Mouse (Mus musculus): ENCODE measurements around the gene Notch2. TPM values are rescaled to one million over a fixed set of nuclear protein-coding genes. Genes with fewer than 3 reads are reported as not detected.

Notch2 gene
- polyA plus RNA-seq, 1 experiment from 2014 or later: 27.8 TPM

GRCm38 (mm10) chr3:98003558-98003957 lies 9.8 kb upstream of the Notch2 start:
- Histone ChIP-seq H3K4me1 (ENCODE audit: control insufficient read depth, insufficient read depth, low read length) (no peaks in the 10 kb centered on the region), H3K27me3 (ENCODE audit: control insufficient read depth, insufficient read depth, low read length) (no peaks in the 10 kb centered on the region), H3K4me2 (ENCODE audit: low read depth, low read length) (no peak overlapping the region), H3K9ac (replicated peaks; ENCODE audit: low read length) (no peak overlapping the region), H3K9me3 (replicated peaks; ENCODE audit: control insufficient read depth, low read length) (no peaks in the 10 kb centered on the region), H3K4me3 (ENCODE audit: low read depth, low read length) (no peak overlapping the region), H3K36me3 (replicated peaks; ENCODE audit: control insufficient read depth, insufficient read depth, low read depth, low read length) (no peaks in the 10 kb centered on the region), H3K27ac (replicated peaks; ENCODE audit: low read depth, low read length) (no peak overlapping the region)
- ATAC-seq (replicated peaks; ENCODE audit: insufficient number of reproducible peaks, low FRiP score, low TSS enrichment, low read depth) (no peak), DNase-seq (ENCODE audit: low spot score) (no peak)
- WGBS: 90% methylated on average over 4 of the region's 4 CpGs

- H3K4me3 ChIP-seq (ENCODE audit: low read depth, low read length): no peak overlapping the region
- no peak overlapping the region for H3K27ac ChIP-seq (replicated peaks; ENCODE audit: low read depth, low read length)
- H3K36me3 ChIP-seq (replicated peaks; ENCODE audit: control insufficient read depth, insufficient read depth, low read depth, low read length): no peaks in the 10 kb centered on the region
- H3K9me3 ChIP-seq (replicated peaks; ENCODE audit: control insufficient read depth, low read length): no peaks in the 10 kb centered on the region
- ATAC-seq (replicated peaks; ENCODE audit: insufficient number of reproducible peaks, low FRiP score, low TSS enrichment, low read depth): no peak
- DNase-seq (ENCODE audit: low spot score): no peak
- H3K27me3 ChIP-seq (ENCODE audit: control insufficient read depth, insufficient read depth, low read length): no peaks in the 10 kb centered on the region
- H3K4me1 ChIP-seq (ENCODE audit: control insufficient read depth, insufficient read depth, low read length): no peaks in the 10 kb centered on the region
- H3K9ac ChIP-seq (replicated peaks; ENCODE audit: low read length): no peak overlapping the region
- 70% methylated on average over 3 of the region's 3 CpGs for WGBS
- H3K4me2 ChIP-seq (ENCODE audit: low read depth, low read length): no peak overlapping the region
Measured at GRCm38 (mm10) chr3:98004231-98004630, 9.1 kb upstream of the Notch2 start.

GRCm38 (mm10) chr3:98005306-98005705 lies 8.0 kb upstream of the Notch2 start:
- no peak for ATAC-seq (replicated peaks; ENCODE audit: insufficient number of reproducible peaks, low FRiP score, low TSS enrichment, low read depth)
- no peaks in the 10 kb centered on the region for H3K4me1 ChIP-seq (ENCODE audit: control insufficient read depth, insufficient read depth, low read length)

GRCm38 (mm10) chr3:98006046-98006691 lies 7.2 kb upstream of the Notch2 start:
- ATAC-seq (replicated peaks; ENCODE audit: insufficient number of reproducible peaks, low FRiP score, low TSS enrichment, low read depth) (no peak), DNase-seq (ENCODE audit: low spot score) (no peak)
- H3K36me3 ChIP-seq (replicated peaks; ENCODE audit: control insufficient read depth, insufficient read depth, low read depth, low read length): no peaks in the 10 kb centered on the region
- no peak overlapping the region for H3K27ac ChIP-seq (replicated peaks; ENCODE audit: low read depth, low read length)
- no peaks in the 10 kb centered on the region for H3K9me3 ChIP-seq (replicated peaks; ENCODE audit: control insufficient read depth, low read length)
- H3K9ac ChIP-seq (replicated peaks; ENCODE audit: low read length): no peak overlapping the region
- no peak overlapping the region for H3K4me2 ChIP-seq (ENCODE audit: low read depth, low read length)
- no peaks in the 10 kb centered on the region for H3K27me3 ChIP-seq (ENCODE audit: control insufficient read depth, insufficient read depth, low read length)
- no peak overlapping the region for H3K4me3 ChIP-seq (ENCODE audit: low read depth, low read length)
- 82% methylated on average over 8 of the region's 8 CpGs for WGBS
- no peaks in the 10 kb centered on the region for H3K4me1 ChIP-seq (ENCODE audit: control insufficient read depth, insufficient read depth, low read length)

More at GRCm38 (mm10) chr3:98005306-98005705, 8.0 kb upstream of the Notch2 start:
- Histone ChIP-seq H3K9ac (replicated peaks; ENCODE audit: low read length) (no peak overlapping the region), H3K27ac (replicated peaks; ENCODE audit: low read depth, low read length) (no peak overlapping the region), H3K27me3 (ENCODE audit: control insufficient read depth, insufficient read depth, low read length) (no peaks in the 10 kb centered on the region), H3K4me3 (ENCODE audit: low read depth, low read length) (no peak overlapping the region), H3K4me2 (ENCODE audit: low read depth, low read length) (no peak overlapping the region), H3K9me3 (replicated peaks; ENCODE audit: control insufficient read depth, low read length) (no peaks in the 10 kb centered on the region), H3K36me3 (replicated peaks; ENCODE audit: control insufficient read depth, insufficient read depth, low read depth, low read length) (no peaks in the 10 kb centered on the region)
- DNase-seq (ENCODE audit: low spot score): no peak
- 71% methylated on average over 5 of the region's 5 CpGs for WGBS

GRCm38 (mm10) chr3:98006973-98007372 lies 6.4 kb upstream of the Notch2 start:
- Histone ChIP-seq H3K9me3 (replicated peaks; ENCODE audit: control insufficient read depth, low read length) (no peaks in the 10 kb centered on the region), H3K36me3 (replicated peaks; ENCODE audit: control insufficient read depth, insufficient read depth, low read depth, low read length) (no peaks in the 10 kb centered on the region), H3K9ac (replicated peaks; ENCODE audit: low read length) (no peak overlapping the region), H3K4me2 (ENCODE audit: low read depth, low read length) (no peak overlapping the region), H3K4me1 (ENCODE audit: control insufficient read depth, insufficient read depth, low read length) (no peaks in the 10 kb centered on the region), H3K4me3 (ENCODE audit: low read depth, low read length) (no peak overlapping the region), H3K27me3 (ENCODE audit: control insufficient read depth, insufficient read depth, low read length) (no peaks in the 10 kb centered on the region), H3K27ac (replicated peaks; ENCODE audit: low read depth, low read length) (no peak overlapping the region)
- WGBS: 88% methylated on average over 5 of the region's 5 CpGs
- DNase-seq (ENCODE audit: low spot score) (no peak), ATAC-seq (replicated peaks; ENCODE audit: insufficient number of reproducible peaks, low FRiP score, low TSS enrichment, low read depth) (no peak)

- Histone ChIP-seq H3K4me1 (ENCODE audit: control insufficient read depth, insufficient read depth, low read length) (no peaks in the 10 kb centered on the region), H3K4me2 (ENCODE audit: low read depth, low read length) (no peak overlapping the region), H3K4me3 (ENCODE audit: low read depth, low read length) (no peak overlapping the region), H3K9ac (replicated peaks; ENCODE audit: low read length) (no peak overlapping the region), H3K27ac (replicated peaks; ENCODE audit: low read depth, low read length) (no peak overlapping the region), H3K9me3 (replicated peaks; ENCODE audit: control insufficient read depth, low read length) (no peaks in the 10 kb centered on the region), H3K27me3 (ENCODE audit: control insufficient read depth, insufficient read depth, low read length) (no peaks in the 10 kb centered on the region), H3K36me3 (replicated peaks; ENCODE audit: control insufficient read depth, insufficient read depth, low read depth, low read length) (no peaks in the 10 kb centered on the region)
- DNase-seq (ENCODE audit: low spot score) (no peak), ATAC-seq (replicated peaks; ENCODE audit: insufficient number of reproducible peaks, low FRiP score, low TSS enrichment, low read depth) (no peak)
- 81% methylated on average over 6 of the region's 6 CpGs for WGBS
Measured at GRCm38 (mm10) chr3:98008143-98008542, 5.2 kb upstream of the Notch2 start.

GRCm38 (mm10) chr3:98009190-98009840 lies 4.0 kb upstream of the Notch2 start:
- Histone ChIP-seq H3K9me3 (replicated peaks; ENCODE audit: control insufficient read depth, low read length) (no peaks in the 10 kb centered on the region), H3K4me1 (ENCODE audit: control insufficient read depth, insufficient read depth, low read length) (no peaks in the 10 kb centered on the region), H3K36me3 (replicated peaks; ENCODE audit: control insufficient read depth, insufficient read depth, low read depth, low read length) (no peaks in the 10 kb centered on the region), H3K27ac (replicated peaks; ENCODE audit: low read depth, low read length) (no peak overlapping the region), H3K4me3 (ENCODE audit: low read depth, low read length) (no peak overlapping the region), H3K27me3 (ENCODE audit: control insufficient read depth, insufficient read depth, low read length) (no peaks in the 10 kb centered on the region), H3K4me2 (ENCODE audit: low read depth, low read length) (no peak overlapping the region), H3K9ac (replicated peaks; ENCODE audit: low read length) (no peak overlapping the region)
- DNase-seq (ENCODE audit: low spot score) (no peak), ATAC-seq (replicated peaks; ENCODE audit: insufficient number of reproducible peaks, low FRiP score, low TSS enrichment, low read depth) (no peak)
- 61% methylated on average over 7 of the region's 7 CpGs for WGBS

- H3K4me2 ChIP-seq (ENCODE audit: low read depth, low read length): peak overlapping the region; percentile 56
- H3K9me3 ChIP-seq (replicated peaks; ENCODE audit: control insufficient read depth, low read length): no peaks in the 10 kb centered on the region
- peak overlapping the region; percentile 91; the same call in 1 of the 2 replicates for H3K27ac ChIP-seq (replicated peaks; ENCODE audit: low read depth, low read length)
- DNase-seq (ENCODE audit: low spot score) (no peak), ATAC-seq (replicated peaks; ENCODE audit: insufficient number of reproducible peaks, low FRiP score, low TSS enrichment, low read depth) (no peak)
- H3K27me3 ChIP-seq (ENCODE audit: control insufficient read depth, insufficient read depth, low read length): no peaks in the 10 kb centered on the region
- WGBS: under 1% methylated on average over 18 of the region's 18 CpGs
- no peaks in the 10 kb centered on the region; the same call in none of the 2 replicates for H3K4me1 ChIP-seq (ENCODE audit: control insufficient read depth, insufficient read depth, low read length)
- H3K36me3 ChIP-seq (replicated peaks; ENCODE audit: control insufficient read depth, insufficient read depth, low read depth, low read length): no peaks in the 10 kb centered on the region
- peak overlapping the region; percentile 52 for H3K9ac ChIP-seq (replicated peaks; ENCODE audit: low read length)
- H3K4me3 ChIP-seq (ENCODE audit: low read depth, low read length): peak overlapping the region; percentile 92
Measured at GRCm38 (mm10) chr3:98013086-98013400, 284 bp upstream of the Notch2 start.

Data from embryonic facial prominence, embryonic 11.5 days (tissue).